Mouse (Mus musculus): ENCODE results near the gene Nrarp. TPM values are rescaled to one million over a fixed set of nuclear protein-coding genes. Genes with fewer than 3 reads are reported as not detected.

Gene Nrarp
- polyA plus RNA-seq, 1 experiment from 2014 or later: 18.9 TPM

DNA sequence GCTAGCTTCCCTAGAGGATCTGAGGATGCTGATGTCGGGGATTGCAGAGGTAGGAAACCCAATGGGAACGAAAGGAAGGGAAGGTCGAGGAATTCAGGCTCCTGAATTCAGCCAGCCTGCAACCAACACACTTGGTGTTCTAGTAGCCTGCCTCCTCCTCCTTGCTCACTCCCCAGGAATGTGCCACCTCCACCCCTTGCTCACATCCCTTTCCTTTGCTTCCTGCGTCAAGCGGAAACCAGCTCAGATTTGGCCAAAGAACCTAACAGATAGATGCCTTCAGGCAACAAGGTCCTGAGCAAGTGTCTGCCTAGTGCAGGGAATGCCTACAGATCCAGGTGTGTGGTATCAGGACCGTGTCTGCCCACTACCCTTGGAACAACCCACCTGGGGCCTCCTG lies 4.0 kb upstream of the Nrarp start:
- Histone ChIP-seq H3K4me3 (no peak overlapping the region), H3K9ac (no peak overlapping the region), H3K27me3 (no peaks in the 10 kb centered on the region), H3K9me3 (no peaks in the 10 kb centered on the region), H3K4me1 (replicated peaks) (peaks cover 40% of the 10 kb centered on the region), H3K36me3 (no peaks in the 10 kb centered on the region), H3K4me2 (peak overlapping the region; percentile 38), H3K27ac (replicated peaks) (peak overlapping the region; percentile 86)
- ATAC-seq (ENCODE audit: low FRiP score, low read depth): no peak
- 72% methylated on average over 6 of the region's 6 CpGs for WGBS

DNA sequence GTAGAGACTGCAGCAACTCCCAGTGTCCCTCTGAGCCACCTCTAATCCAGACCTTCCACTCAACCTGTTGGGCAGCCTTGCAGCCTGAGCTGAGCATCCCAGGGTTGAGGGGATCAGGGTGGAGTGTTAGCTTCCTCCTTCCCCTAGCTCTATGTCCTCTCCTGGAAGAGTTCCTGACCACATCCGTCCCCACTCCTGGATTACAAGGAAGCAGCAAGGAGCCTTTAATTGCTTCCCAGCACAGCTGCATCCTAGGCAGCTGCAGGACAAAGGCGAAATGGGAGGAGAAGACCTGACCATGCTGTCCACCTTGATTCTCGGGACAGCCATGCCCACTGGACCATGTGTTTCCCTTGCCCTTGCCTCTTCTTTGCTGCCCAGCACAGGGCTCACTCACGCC lies 3.5 kb upstream of the Nrarp start:
- peak overlapping the region; percentile 86 for H3K27ac ChIP-seq (replicated peaks)
- no peaks in the 10 kb centered on the region for H3K9me3 ChIP-seq
- peaks cover 45% of the 10 kb centered on the region for H3K4me1 ChIP-seq (replicated peaks)
- H3K4me3 ChIP-seq: peak overlapping the region; percentile 16; the same call in 1 of the 2 replicates
- no peaks in the 10 kb centered on the region for H3K27me3 ChIP-seq
- H3K4me2 ChIP-seq: peak overlapping the region; percentile 38
- H3K36me3 ChIP-seq: no peaks in the 10 kb centered on the region
- 38% methylated on average over 4 of the region's 4 CpGs for WGBS
- no peak for ATAC-seq (ENCODE audit: low FRiP score, low read depth)
- H3K9ac ChIP-seq: 0 out of 2 replicates have a peak overlapping the region, but pooled peaks have one; percentile 8

DNA sequence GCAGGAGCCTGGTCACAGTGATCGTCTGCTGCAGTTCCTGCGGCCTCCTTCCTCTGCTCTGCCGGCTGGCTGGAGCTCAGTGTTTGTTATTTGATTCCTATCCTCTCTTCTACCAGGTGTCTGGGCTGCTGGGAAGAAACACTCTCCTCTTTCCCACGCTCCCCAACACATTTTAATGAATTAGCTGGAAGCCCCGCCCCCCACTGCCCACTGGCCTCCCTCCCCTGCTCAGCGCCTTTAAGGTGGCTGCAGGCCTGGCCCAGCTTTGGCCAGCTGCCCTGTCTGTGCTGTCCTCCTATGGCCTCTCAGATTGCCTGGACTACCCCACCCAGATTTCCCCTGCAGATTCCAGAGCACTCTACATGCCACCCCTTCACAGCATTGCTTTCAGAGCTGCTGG lies 2.9 kb upstream of the Nrarp start:
- Histone ChIP-seq H3K9ac (0 out of 2 replicates have a peak overlapping the region, but pooled peaks have one; percentile 8), H3K27me3 (no peaks in the 10 kb centered on the region), H3K27ac (replicated peaks) (peak overlapping the region; percentile 86), H3K4me1 (replicated peaks) (peaks cover 49% of the 10 kb centered on the region), H3K4me2 (peak overlapping the region; percentile 38), H3K4me3 (peak overlapping the region; percentile 16; the same call in 1 of the 2 replicates), H3K36me3 (no peaks in the 10 kb centered on the region), H3K9me3 (no peaks in the 10 kb centered on the region)
- peak; percentile 37; the same call in 1 of the 2 replicates for ATAC-seq (ENCODE audit: low FRiP score, low read depth)
- WGBS: 3% methylated on average over 6 of the region's 6 CpGs

DNA sequence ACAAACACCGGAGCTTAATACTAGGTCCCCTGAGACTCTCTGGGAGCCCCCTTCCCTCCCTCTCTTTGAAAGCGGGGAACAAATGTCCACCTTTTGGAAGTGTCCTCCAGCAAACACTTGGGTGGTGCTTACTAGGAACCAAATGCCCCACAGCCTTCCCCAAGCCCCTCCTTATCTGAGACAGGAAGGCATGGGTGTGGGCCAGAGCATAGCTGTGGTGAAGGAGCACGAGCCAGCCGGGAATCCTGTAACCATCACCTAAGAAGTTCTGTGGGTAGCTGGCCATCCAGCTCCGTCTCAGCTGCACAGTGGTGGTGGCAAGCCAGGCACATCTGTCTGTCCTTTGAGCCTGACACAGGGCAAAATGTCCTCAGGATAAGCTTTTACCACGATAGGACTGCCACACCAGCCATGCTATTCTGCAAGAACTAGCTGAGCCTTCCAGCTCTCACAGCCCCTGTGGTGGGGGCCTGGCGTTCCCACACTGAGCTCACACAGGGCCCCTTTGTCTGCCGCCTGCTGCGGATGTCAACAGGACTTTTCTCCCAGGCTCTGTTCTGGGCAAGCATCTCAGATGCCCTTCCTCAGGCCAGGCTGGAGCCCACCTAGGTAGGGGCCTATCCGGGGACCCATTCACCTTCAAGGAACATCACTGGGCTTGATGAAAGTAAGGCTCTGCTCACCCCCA lies 2.1 kb upstream of the Nrarp start:
- no peaks in the 10 kb centered on the region for H3K27me3 ChIP-seq
- H3K4me3 ChIP-seq: no peak overlapping the region
- no peaks in the 10 kb centered on the region for H3K36me3 ChIP-seq
- H3K4me2 ChIP-seq: peak overlapping the region; percentile 38
- peaks cover 57% of the 10 kb centered on the region for H3K4me1 ChIP-seq (replicated peaks)
- no peak for ATAC-seq (ENCODE audit: low FRiP score, low read depth)
- WGBS: 13% methylated on average over 10 of the region's 10 CpGs
- no peak overlapping the region; the same call in 1 of the 2 replicates for H3K9ac ChIP-seq
- H3K9me3 ChIP-seq: no peaks in the 10 kb centered on the region
- H3K27ac ChIP-seq (replicated peaks): peak overlapping the region; percentile 86

DNA sequence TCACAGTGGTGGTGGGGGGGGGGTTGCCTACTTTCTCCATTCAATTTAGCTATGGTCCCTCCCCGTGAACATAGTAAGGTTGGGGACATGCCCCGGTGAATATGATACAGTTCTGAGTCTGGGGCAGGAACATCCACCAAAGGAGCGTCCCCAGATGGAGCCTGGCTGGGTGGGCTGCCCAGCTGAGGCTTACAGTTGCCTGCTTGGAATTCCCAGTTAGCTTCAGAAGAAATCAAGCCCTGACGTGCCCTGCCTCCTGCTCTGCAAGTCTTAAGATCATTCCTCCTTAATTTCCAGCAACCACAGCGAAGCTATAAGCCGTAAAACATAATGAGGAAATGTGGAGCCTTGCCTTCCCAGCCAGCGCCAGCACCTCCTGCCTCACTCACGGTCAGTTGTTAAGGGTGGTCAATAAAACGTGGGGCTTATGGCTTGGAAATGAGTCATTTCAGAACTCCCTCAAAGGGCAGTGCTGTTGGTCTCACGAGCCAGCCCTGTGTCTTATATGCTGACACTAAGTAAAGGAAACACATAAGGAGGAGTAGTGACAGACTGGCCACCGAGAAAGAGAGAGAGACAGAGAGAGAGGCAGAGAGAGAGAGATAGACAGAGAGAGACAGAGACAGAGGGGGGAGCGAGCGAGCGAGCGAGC lies 866 bp upstream of the Nrarp start:
- 31% methylated on average over 15 of the region's 15 CpGs for WGBS
- peak overlapping the region; percentile 81 for H3K27ac ChIP-seq (replicated peaks)

DNA sequence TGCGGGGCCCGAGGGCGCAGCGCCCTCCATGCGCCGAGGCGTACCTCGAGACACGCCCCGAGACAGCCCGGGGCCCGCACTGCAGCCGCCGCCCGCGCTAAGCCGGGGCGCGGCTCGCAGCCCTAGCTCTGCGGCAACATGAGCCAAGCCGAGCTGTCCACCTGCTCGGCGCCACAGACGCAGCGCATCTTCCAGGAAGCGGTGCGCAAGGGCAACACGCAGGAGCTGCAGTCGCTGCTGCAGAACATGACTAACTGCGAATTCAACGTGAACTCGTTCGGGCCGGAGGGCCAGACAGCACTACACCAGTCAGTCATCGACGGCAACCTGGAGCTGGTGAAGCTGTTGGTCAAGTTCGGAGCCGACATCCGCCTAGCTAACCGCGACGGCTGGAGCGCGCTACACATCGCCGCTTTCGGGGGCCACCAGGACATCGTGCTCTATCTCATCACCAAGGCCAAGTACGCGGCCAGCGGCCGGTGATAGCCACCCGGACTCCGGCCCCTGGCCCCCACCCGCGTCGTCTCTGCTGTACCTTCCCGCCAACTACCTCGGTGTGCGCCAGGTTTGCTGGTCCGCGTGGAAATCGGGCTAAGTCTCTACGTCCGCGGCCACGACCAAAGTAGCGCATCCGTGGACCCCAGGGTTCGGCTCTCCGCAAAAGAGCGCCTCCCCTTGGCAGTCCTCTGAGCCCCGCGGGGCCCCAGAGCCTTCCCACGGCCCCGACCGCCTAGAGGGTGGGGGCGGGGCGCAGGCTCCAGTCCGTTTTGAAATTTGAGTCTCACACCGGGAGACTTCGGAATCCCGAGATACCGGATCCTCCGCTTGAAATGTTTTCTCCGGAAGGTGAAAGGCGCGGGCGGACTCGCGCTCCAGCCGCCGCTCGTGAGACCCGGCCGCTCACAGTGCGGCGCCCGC lies 674 bp downstream of the Nrarp start:
- Histone ChIP-seq H3K9ac (peak overlapping the region; percentile 63), H3K9me3 (no peaks in the 10 kb centered on the region), H3K27ac (replicated peaks) (peak overlapping the region; percentile 85), H3K4me2 (peak overlapping the region; percentile 65), H3K4me1 (replicated peaks) (peaks cover 77% of the 10 kb centered on the region), H3K27me3 (no peaks in the 10 kb centered on the region), H3K36me3 (no peaks in the 10 kb centered on the region), H3K4me3 (peak overlapping the region; percentile 83)
- peak; percentile 46 for ATAC-seq (ENCODE audit: low FRiP score, low read depth)
- WGBS: under 1% methylated on average over 96 of the region's 100 CpGs

More for the DNA sequence above, 866 bp upstream of the Nrarp start:
- Histone ChIP-seq H3K9me3 (no peaks in the 10 kb centered on the region), H3K27me3 (no peaks in the 10 kb centered on the region), H3K9ac (peak overlapping the region; percentile 63; the same call in 1 of the 2 replicates), H3K4me1 (replicated peaks) (peaks cover 62% of the 10 kb centered on the region), H3K36me3 (no peaks in the 10 kb centered on the region), H3K4me3 (peak overlapping the region; percentile 83), H3K4me2 (peak overlapping the region; percentile 65)
- ATAC-seq (ENCODE audit: low FRiP score, low read depth): no peak

DNA sequence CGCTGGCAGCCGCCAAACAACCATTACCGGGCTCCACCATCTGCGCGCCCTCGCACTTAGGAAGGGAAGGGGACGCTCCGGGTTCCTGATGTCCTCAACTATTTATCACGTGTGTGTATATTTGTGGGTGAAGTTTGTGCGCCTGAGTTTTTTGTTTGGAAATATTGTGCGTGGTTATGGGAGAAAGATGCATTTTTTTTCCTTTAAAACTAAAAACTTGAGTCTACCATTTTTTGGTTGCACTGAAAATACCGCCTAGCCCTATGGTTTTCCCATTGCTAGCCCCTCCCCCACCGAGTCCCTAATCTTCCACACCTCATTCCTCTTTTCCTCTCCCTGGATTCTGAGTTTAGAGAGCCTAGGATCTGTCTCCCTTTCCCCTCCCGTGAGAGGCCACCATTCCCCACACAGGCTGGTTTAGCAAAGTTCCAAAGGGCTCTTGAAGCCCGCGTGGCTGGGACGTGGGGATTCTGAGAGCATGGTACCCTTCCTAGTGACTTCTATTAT lies 1.4 kb downstream of the Nrarp start:
- Histone ChIP-seq H3K36me3 (no peaks in the 10 kb centered on the region), H3K27me3 (no peaks in the 10 kb centered on the region), H3K4me1 (replicated peaks) (peaks cover 75% of the 10 kb centered on the region), H3K27ac (replicated peaks) (peak overlapping the region; percentile 85), H3K4me2 (peak overlapping the region; percentile 65), H3K9ac (peak overlapping the region; percentile 63), H3K4me3 (peak overlapping the region; percentile 83), H3K9me3 (no peaks in the 10 kb centered on the region)
- WGBS: under 1% methylated on average over 17 of the region's 17 CpGs
- ATAC-seq (ENCODE audit: low FRiP score, low read depth): no peak

DNA sequence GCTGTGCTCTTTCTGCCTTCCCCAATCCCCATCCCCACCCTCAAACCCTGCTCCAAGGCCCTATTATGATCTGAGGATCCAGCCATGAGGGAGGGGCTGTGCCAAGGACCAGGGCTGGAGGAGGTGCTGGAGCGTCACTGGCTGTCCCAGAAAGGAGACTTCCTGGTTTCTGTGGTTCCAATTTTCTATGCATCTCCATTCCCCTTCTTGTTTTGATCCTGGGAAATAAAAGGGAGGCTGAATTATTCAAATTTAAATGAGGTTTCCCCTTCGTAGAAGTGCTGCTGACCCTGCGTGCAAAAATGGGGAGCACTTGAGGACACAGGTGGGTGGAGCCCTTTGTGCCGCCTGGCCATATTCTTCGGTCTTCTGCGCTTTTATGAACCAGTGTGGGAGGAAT lies 2.1 kb downstream of the Nrarp start:
- Histone ChIP-seq H3K4me1 (replicated peaks) (peaks cover 68% of the 10 kb centered on the region), H3K9ac (0 out of 2 replicates have a peak overlapping the region, but pooled peaks have one; percentile 19), H3K27me3 (no peaks in the 10 kb centered on the region), H3K4me3 (peak overlapping the region; percentile 83), H3K27ac (replicated peaks) (no peak overlapping the region), H3K36me3 (no peaks in the 10 kb centered on the region), H3K4me2 (peak overlapping the region; percentile 65), H3K9me3 (no peaks in the 10 kb centered on the region)
- whole genome bisulfite sequencing: 7% methylated on average over 6 of the region's 6 CpGs
- ATAC-seq (ENCODE audit: low FRiP score, low read depth): no peak

DNA sequence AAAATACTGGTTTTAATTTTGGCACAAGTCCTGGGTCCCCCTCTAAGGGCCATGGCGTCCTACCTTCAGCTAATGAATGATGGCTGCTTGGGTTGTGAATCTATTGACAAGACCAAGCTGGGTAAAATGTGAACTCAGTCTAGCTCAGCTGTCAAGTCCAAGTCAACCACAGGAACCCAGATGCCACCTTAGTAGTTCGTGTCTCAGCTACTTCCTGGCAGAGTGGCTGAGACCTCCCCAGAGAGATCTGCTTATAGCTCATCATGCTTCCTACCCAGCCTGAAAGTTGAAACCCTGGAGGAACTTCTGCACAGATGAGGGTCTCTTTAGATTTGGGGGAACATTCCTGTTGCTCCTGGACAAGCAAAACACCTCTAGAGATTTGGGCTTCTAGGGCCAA lies 2.8 kb downstream of the Nrarp start:
- H3K9ac ChIP-seq: 0 out of 2 replicates have a peak overlapping the region, but pooled peaks have one; percentile 19
- H3K27me3 ChIP-seq: no peaks in the 10 kb centered on the region
- H3K4me2 ChIP-seq: peak overlapping the region; percentile 65
- peak overlapping the region; percentile 83 for H3K4me3 ChIP-seq
- no peaks in the 10 kb centered on the region for H3K36me3 ChIP-seq
- no peak overlapping the region for H3K27ac ChIP-seq (replicated peaks)
- peaks cover 61% of the 10 kb centered on the region for H3K4me1 ChIP-seq (replicated peaks)
- WGBS: 42% methylated on average over 2 of the region's 2 CpGs
- no peaks in the 10 kb centered on the region for H3K9me3 ChIP-seq
- no peak for ATAC-seq (ENCODE audit: low FRiP score, low read depth)

DNA sequence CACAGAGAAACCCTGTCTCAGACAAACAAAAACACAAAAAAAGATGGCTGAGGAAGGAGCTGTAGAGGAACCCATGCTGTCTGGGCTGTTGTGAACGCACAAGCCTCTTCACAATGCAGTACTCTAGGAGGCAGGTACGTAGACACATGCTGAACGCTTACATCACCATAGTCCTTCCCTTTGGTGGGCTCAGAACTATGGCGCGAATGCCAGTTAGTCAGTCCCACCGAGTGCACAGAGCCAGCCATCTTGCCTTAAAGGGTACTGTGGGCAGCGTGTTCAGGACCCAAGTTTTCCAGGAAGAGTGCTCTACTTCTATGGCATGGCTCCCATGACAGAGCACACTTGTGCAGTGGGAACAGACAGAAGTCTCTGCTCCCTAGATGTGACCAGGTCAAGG lies 3.9 kb downstream of the Nrarp start:
- peak overlapping the region; percentile 84 for H3K4me2 ChIP-seq
- H3K36me3 ChIP-seq: no peaks in the 10 kb centered on the region
- H3K4me3 ChIP-seq: no peak overlapping the region
- WGBS: 87% methylated on average over 7 of the region's 7 CpGs
- no peaks in the 10 kb centered on the region for H3K9me3 ChIP-seq
- no peak overlapping the region for H3K9ac ChIP-seq
- H3K27me3 ChIP-seq: no peaks in the 10 kb centered on the region
- ATAC-seq (ENCODE audit: low FRiP score, low read depth): no peak
- no peak overlapping the region for H3K27ac ChIP-seq (replicated peaks)
- H3K4me1 ChIP-seq (replicated peaks): peaks cover 57% of the 10 kb centered on the region
